Mouse (Mus musculus) hematopoietic stem cell, adult 5-6 weeks (primary cell): Measurements from ENCODE around the gene Cnpy2. TPM values are rescaled to one million over a fixed set of nuclear protein-coding genes. Genes with fewer than 3 reads are reported as not detected.
"Not testable (repeated sequence)": the region's sequence is repeated elsewhere in the genome, so short reads cannot be mapped to it uniquely, and the experiment has no call there.

Experiments used
- ATAC-seq, 2 experiments: fragments of 125-278 bp in 1 of 2; replicated peaks in 1 of 2; 2 replicates each; pipeline ENCODE4 v1.8.0; 2016 to 2017; ENCODE audit warnings: inconsistent platforms in 2 of 2, mild to moderate bottlenecking in 2 of 2, moderate number of reproducible peaks in 2 of 2, low read depth in 1 of 2, moderate TSS enrichment in 1 of 2; ENCODE audit not compliant: low FRiP score in 2 of 2, poor library complexity in 2 of 2, severe bottlenecking in 2 of 2, insufficient read depth in 1 of 2, low TSS enrichment in 1 of 2
- total RNA-seq: library from RNA; stranded (forward); fragments of 172-1452, 232-1000 nt; gene quantifications from 2 replicates; pipeline ENCODE4 v1.2.3, GENCODE M21; 2017

Cnpy2 gene
- total RNA-seq, 1 experiment from 2014 or later: 135 TPM

- peak; percentile 97 for ATAC-seq
Measured at GRCm38 (mm10) chr10:128303126-128304021, 18.9 kb upstream of the Cnpy2 start, which contains the start of gene Pan2. Gene Pan2 (plus strand): TSS chr10:128303335.

DNA sequence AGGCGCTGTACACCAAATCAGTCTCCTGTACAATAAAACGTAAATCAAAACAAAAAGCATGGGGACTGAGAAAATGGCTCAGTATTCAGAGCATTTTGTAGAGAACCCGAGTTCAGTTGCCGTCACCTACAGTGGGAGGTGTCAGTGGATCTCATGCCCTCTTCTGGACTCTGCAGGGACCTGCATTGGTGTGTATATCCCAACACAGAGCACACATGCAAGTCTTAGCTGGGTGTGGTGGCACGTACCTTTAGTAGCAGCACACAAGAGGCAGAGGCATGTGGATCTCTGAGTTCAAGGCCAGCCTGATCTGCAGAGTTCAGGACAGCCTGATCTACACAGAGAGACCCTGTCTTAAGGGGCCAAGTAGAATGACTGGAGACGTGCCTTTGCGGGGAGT lies 12.6 kb upstream of the Cnpy2 start:
- no peak for ATAC-seq

DNA sequence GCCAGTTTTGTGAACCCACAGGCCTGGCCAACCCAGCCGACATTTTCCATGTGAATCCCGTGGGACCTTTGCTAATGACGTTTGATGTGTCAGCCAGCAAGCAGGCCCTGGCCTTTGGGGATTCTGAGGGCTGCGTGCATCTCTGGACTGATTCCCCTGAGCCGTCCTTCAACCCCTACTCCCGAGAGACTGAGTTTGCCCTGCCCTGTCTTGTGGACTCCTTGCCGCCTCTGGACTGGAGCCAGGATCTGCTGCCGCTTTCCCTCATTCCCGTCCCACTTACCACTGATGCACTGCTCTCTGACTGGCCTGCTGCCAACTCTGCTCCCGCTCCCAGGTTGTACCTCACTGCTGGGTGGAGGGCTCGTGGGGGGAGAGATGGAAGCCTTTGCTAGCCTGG lies 12.1 kb upstream of the Cnpy2 start:
- ATAC-seq: no peak

GRCm38 (mm10) chr10:128310902-128311301 lies 11.4 kb upstream of the Cnpy2 start:
- no peak for ATAC-seq

DNA sequence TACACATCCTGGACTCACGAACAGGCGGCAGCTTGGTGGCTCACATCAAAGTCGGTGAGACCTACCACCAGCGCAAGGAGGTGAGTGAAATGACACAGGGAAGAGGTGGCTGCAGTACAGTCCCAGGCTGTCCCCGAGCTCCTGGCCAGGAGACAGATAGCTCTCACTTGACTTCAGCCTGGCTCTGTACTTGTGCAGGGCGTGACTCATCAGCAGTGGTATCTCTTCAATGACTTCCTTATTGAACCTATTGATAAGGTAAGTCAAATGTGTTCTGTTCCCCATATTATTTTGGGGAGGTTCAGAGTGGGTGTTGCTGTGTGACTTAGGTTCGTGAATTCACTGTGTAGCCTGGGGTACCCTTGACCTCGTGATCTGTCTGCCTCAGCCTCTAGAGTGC lies 6.7 kb upstream of the Cnpy2 start:
- ATAC-seq: no peak

GRCm38 (mm10) chr10:128321641-128322040 lies 618 bp upstream of the Cnpy2 start:
- no peak for ATAC-seq

- no peak for ATAC-seq
Measured at GRCm38 (mm10) chr10:128323516-128323915, 1.3 kb downstream of the Cnpy2 start.

DNA sequence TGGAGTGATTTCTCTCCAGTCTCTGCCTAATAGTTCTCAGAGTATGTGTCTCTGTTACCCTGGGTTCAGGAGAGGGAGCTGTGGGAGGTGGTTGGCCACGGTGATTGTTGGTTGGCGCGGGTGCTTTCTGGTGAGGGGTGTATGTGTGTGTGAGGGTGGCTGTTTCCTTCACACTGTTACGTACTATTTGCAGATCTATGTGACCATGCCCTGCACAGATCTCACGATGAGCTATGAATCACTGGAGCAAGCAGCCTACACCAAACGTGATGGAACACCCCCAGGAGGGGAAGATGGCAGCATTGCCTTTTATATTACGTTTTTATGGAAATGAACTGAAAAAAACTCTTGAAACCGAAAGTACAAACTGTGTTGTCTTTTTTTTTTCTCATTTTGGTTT lies 4.6 kb downstream of the Cnpy2 start:
- no peak for ATAC-seq

DNA sequence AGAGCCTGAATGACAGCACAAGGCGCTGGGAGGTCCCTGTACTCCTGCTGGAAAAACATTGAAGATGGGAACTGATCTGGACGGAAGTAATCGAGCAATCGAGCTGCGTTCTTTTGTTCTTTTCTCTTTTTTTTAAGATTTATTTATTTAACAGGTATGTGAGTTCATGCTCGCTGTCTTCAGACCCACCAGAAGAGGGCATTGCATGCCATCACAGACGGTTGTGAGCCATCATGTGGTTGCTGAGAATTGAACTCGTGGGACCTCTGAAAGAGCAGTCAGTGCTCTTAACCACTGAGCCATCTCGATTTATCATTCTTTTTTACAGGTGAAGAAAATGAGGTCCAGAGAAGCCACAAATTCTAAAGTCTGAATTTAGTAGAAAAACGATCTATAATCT lies 5.4 kb downstream of the Cnpy2 start:
- ATAC-seq: no peak

DNA sequence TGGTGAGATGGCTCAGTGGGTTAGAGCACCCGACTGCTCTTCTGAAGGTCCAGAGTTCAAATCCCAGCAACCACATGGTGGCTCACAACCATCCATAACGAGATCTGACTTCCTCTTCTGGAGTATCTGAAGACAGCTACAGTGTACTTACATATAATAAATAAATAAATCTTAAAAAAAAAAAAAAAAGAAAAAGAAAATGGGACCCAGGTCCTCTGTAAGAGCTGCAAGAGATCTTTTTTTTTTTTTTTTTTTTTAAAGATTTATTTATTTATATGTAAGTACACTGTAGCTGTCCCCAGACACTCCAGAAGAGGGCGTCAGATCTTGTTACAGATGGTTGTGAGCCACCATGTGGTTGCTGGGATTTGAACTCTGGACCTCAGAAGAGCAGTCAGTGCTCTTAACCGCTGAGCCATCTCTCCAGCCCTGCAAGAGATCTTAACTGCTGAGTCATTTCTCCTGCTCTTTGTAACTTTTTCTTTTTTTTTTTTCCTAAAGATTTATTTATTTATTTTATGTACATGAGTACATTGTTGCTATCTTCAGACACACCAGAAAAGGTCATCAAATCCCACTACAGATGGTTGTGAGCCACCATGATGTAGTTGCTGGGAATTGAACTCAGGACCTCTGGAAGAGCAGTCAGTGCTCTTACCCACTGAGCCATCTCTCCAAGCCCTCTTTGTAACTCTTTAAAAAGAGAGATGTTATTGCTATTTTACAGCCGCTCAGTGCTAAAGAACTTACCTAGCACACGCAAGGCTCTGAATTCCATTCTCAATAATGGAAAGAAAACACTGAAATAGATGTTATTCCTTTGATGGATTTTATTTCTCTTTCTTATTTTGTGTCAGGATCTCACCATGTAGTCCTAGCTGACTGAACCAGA lies 10.3 kb downstream of the Cnpy2 start:
- not testable (repeated sequence) for ATAC-seq

DNA sequence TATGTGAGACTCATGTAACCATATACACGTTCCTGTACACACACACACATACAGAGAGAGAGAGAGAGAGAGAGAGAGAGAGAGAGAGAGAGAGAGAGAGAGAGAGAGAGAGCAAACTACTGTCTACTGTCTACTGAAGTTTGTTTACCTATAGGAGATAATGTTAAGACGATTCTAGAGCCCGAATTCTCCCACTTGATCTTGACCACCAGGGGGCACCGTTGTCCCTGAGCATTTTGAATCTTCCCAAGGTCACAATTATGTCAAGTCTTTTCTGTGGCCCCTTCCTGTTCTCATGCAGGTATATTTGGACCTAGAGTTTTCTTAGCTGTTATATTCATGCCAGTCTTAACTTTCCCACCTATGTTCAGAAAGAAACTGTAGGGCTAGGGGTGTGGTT lies 13.3 kb downstream of the Cnpy2 start:
- ATAC-seq: no peak; a peak in 1 of 4 replicates

DNA sequence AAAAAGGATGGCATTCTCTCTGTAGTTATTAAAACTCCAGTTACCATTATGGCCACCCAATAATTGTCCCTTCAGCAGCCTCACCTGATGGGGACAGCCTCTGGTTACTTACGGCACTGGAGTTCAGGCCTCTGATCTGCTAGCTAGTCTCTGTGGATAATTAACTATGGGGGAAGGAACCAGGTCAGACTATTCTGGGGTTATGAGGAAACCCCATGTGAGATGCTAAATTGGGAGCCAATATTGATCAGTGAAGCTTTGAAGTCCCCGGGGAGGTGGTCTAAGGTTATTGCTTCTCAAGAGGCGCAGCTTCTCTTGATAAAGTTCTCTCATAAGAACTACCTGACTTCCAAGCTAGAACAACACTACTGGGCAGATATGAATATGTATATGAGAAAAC lies 13.9 kb downstream of the Cnpy2 start:
- no peak for ATAC-seq

DNA sequence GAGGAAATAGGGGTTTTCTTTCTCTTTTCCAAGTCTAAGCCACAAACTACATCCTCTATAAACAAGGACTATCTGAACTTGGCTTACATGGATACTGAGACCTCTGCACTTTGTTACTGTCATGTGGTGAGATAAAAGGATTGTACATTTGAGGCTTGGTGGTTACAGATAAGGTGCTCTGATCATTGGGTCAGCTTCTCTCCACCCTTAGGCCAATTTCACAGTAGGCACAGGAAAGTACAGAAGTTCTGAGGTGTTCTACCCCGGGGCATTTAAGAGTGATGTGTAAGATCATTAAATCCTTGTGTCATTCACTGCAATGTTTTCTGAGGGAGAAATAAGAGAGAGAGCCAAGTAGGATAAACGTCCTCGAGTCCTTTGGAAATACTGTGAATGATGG lies 14.3 kb downstream of the Cnpy2 start:
- ATAC-seq: no peak

DNA sequence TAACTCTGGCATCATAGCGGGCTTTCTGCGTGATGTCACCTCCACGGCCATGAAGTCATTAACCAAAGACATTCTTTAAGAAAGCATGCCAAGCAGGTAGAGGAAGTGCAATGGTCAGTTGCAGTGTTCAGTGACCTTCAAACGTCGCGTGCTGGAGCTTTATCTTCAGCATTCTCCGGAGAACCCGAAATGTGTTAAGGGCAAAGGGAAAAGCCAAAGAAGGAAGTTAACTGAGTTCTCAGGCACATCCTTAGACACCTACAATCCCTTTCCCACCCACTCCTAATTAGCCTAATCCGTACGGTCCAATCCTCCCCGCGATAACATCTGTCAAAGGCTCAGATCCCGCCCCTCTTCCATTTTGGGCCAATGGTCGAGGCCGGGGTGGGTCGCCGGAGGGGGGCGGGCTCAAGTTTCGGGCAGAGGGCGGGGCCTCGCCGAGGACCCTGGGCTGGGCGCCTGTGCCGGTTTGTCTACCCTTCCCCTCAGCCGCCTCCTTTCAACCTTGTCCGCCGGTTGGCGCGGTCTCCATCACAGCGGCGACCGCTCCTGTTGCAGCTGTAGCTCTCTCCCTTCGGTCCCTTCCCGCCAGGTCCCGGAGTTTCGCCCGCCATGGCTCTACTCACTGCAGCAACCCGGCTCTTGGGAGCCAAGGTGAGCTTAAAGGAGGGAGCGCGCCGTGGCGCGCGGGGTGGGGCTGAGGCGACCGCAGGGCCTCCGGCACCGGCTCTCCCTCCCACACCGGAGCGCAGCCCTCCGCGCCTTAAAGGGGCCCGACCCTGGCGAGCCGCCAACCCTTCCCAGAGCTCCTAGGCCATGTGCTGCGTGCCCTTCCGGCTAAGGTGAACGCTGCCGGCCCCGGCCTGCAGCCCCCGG lies 15.3 kb downstream of the Cnpy2 start, which contains the start of gene Cs:
Gene Cs (plus strand): TSS at position 429 of the 876 bp plus-strand sequence.
- ATAC-seq: peak; percentile 95 to 97

- ATAC-seq: peak in 1 of 2 experiments; percentile 33; a peak in 1 of 4 replicates
Measured at GRCm38 (mm10) chr10:128338415-128338814, 16.2 kb downstream of the Cnpy2 start.

DNA sequence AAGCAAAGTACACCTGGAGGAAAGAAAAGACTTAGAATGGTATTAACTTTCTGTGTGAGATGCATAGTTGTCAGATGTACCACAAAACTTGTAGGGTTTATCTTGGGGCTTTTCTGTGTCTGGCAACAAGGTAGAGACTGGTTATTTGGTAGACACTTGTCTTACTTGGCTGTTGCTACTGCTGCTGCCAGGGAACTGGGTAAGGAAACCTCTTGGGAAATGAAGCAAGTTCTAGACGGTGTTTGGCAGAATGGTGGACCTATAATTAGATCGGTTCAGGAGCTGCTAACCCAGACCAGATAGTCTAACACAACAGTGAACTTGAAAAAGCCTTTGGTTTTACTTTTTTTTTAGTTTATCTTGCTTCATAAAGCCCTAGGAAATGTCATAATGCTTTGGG lies 16.7 kb downstream of the Cnpy2 start:
- ATAC-seq: no peak

GRCm38 (mm10) chr10:128340257-128340656 lies 18.0 kb downstream of the Cnpy2 start:
- no peak for ATAC-seq
